Mouse (Mus musculus) neural tube, embryonic 13.5 days (tissue): ENCODE data around the gene Zcwpw1. TPM values are rescaled to one million over a fixed set of nuclear protein-coding genes. Genes with fewer than 3 reads are reported as not detected.
A peak's percentile ranks its signal among the peaks of the same experiment; 100 is the strongest.
"Not testable (repeated sequence)": the region's sequence is repeated elsewhere in the genome, so short reads cannot be mapped to it uniquely, and the experiment has no call there.

Experiments
- ATAC-seq: fragments of 200-750 bp; cut with Nextera tagmentation; 2 replicates; pipeline ENCODE4 v1.8.0; 2017; ENCODE audit warnings: low read depth, mild to moderate bottlenecking, moderate TSS enrichment, moderate library complexity
- H3K27ac ChIP-seq: fragments of 300-500 bp; sonication (generic); replicated peaks from 2 replicates; pipeline ENCODE4 v1.5.1; 2015; ENCODE audit warnings: moderate library complexity, mild to moderate bottlenecking, inconsistent platforms
- H3K27me3 ChIP-seq: fragments of 300-500 bp; sonication (generic); 2 replicates; pipeline ENCODE4 v1.6.1; 2015; ENCODE audit warnings: mild to moderate bottlenecking, inconsistent platforms
- H3K36me3 ChIP-seq: fragments of 300-500 bp; sonication (generic); 2 replicates; pipeline ENCODE4 v1.6.1; 2015; ENCODE audit warnings: mild to moderate bottlenecking, inconsistent platforms
- H3K4me1 ChIP-seq: fragments of 300-500 bp; sonication (generic); replicated peaks from 2 replicates; pipeline ENCODE4 v1.6.1; 2015; ENCODE audit warnings: inconsistent platforms
- H3K4me2 ChIP-seq: fragments of 300-500 bp; sonication (generic); 2 replicates; pipeline ENCODE4 v1.6.1; 2015; ENCODE audit warnings: inconsistent platforms, mild to moderate bottlenecking, moderate library complexity
- H3K4me3 ChIP-seq: fragments of 300-500 bp; sonication (generic); 2 replicates; pipeline ENCODE4 v1.5.1; 2015; ENCODE audit warnings: mild to moderate bottlenecking, inconsistent platforms
- H3K9ac ChIP-seq: fragments of 300-500 bp; sonication (generic); 2 replicates; pipeline ENCODE4 v1.6.1; 2015; ENCODE audit warnings: moderate library complexity, mild to moderate bottlenecking, inconsistent platforms
- H3K9me3 ChIP-seq: fragments of 300-500 bp; sonication (generic); 2 replicates; pipeline ENCODE4 v1.6.1; 2016; ENCODE audit warnings: inconsistent platforms
- WGBS: fragments of 180-500 bp; shearing (Covaris S2); methylation state at CpG from one replicate; pipeline ENCODE4 v1.1.7; 2015; 5-methylcytosine and 5-hydroxymethylcytosine counted together
- polyA plus RNA-seq: library from polyadenylated mRNA; unstranded; fragments of >200 nt; fragmentation: Nextera tagmentation; extraction: Ambion mirVana; gene quantifications from 2 replicates; pipeline ENCODE4 v1.2.1, GENCODE M21; 2015

Zcwpw1 gene
- polyA plus RNA-seq, 1 experiment from 2014 or later, result 10.4 TPM

DNA sequence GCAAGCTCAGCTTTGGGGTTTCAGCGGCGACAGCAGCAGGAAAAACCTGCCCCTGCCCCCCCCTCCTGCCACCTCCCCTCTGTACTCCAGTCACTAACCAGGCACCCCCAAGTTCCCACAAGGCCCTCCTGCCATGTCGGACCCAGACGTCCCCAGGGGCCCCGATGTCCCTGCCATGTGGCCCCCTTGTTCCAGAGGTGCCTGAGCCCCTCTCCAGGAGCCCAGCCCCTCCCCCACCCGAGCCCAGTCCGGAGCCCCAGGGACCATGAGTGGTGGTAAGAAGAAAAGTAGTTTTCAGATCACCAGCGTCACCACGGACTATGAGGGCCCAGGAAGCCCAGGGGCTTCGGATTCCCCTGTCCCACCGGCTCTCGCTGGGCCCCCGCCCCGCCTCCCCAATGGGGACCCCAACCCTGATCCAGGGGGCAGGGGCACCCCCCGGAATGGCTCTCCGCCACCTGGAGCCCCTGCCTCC is 40.7 kb upstream of the Zcwpw1 start:
- Histone ChIP-seq H3K9ac (peak overlapping the region; percentile 72), H3K36me3 (peaks cover 10% of the 10 kb centered on the region), H3K27ac (peak overlapping the region; percentile 93), H3K4me1 (peaks cover 47% of the 10 kb centered on the region), H3K27me3 (no peaks in the 10 kb centered on the region), H3K4me2 (peak overlapping the region; percentile 99), H3K9me3 (no peaks in the 10 kb centered on the region), H3K4me3 (peak overlapping the region; percentile 66)
- ATAC-seq, result peak; percentile 6; the same call in 1 of the 2 replicates
- WGBS, result 2% methylated on average over 16 of the region's 16 CpGs

DNA sequence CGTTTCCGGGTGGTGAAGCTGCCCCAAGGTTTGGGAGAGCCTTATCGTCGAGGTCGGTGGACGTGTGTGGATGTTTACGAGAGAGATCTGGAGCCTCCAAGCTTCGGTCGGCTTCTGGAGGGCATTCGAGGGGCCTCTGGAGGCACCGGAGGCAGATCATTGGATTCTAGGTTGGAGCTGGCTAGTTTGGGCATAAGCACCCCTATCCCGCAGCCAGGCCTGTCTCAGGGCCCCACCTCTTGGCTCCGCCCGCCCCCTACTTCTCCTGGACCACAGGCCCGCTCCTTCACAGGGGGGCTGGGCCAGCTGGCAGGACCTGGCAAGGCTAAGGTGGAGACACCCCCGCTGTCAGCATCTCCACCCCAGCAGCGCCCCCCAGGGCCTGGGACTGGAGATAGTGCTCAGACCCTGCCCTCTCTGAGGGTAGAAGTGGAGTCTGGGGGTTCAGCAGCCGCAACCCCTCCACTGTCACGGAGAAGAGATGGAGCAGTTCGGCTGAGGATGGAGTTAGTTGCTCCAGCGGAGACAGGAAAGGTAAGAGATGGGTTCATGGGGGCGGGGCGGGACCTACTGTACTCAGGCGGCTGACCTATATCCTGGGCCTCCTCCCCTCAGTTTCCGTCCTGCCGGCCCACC is 40.2 kb upstream of the Zcwpw1 start:
- Histone ChIP-seq H3K27me3 (no peaks in the 10 kb centered on the region), H3K4me3 (peak overlapping the region; percentile 66), H3K27ac (peak overlapping the region; percentile 93), H3K4me2 (peak overlapping the region; percentile 99), H3K9me3 (no peaks in the 10 kb centered on the region), H3K4me1 (peaks cover 45% of the 10 kb centered on the region), H3K36me3 (peaks cover 16% of the 10 kb centered on the region), H3K9ac (peak overlapping the region; percentile 72)
- ATAC-seq, result peak; percentile 5; the same call in 1 of the 2 replicates
- WGBS, result 4% methylated on average over 26 of the region's 26 CpGs

DNA sequence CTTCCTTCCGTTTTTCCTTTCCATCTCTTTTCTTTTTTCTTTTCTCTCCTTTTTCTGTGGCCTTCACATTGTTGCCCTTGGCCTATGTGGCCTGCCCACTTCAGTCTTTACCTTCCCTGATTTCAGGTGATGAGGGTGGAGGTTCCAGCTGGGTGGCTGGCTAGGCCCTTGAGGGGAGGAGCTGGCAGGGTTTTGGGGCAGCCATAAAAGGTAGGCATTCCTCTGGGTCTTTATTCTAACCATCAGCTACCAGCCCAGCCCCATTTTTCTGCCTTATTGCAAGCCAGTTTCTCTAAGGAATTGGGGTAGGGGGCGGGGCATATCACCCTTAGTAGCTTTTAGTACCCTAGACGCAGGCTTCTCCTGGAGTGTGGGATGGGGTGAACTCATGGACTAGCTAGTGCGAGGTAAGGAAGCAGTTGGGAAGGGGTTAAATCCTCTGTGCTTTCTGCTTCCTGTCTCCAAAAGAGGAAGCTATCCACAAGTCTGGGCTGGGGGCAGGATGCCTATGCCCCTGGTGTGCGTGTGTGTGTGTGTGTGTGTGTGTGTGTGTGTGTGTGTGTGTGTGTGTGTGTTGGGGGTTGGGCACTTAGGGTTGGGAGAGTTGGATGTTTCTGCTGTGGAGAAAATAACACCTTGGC is 39.3 kb upstream of the Zcwpw1 start:
- ATAC-seq, result no peak
- Histone ChIP-seq H3K27ac (peak overlapping the region; percentile 93), H3K4me2 (peak overlapping the region; percentile 99), H3K4me3 (peak overlapping the region; percentile 66), H3K9me3 (no peaks in the 10 kb centered on the region), H3K9ac (peak overlapping the region; percentile 72), H3K36me3 (peaks cover 23% of the 10 kb centered on the region), H3K4me1 (peaks cover 45% of the 10 kb centered on the region), H3K27me3 (no peaks in the 10 kb centered on the region)
- 25% methylated on average over 5 of the region's 5 CpGs for WGBS

DNA sequence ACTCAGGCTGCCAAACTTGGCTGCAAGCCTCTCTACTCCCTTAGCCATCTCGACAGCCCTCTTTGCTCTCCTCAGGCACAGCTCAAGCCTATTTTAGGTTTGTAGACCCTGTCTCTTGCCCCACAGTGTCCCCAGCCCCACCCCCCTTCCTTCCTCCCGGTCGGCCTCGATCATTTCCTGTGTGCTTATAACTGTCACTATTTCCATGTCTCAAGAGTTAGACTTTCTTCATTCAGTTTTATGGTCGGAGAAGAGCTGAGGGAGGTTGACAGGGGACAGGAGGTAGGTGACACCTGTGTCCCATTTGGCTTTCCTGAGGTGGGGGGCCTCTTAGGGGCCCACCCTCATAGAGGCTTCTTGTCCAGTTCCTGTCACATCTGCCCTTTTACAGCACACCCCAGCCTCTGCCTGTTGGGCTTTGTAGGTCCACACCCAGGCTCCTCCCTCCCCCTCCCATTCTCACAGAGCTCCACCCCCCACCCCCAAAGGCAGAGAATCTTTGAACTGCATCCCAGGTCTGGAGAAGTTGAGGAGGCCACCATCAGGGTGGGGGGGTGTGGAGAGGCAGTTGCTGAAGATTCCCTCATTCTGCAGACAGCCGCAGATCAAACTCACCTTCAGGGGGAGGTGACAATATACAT is 38.3 kb upstream of the Zcwpw1 start:
- 65% methylated on average over 6 of the region's 6 CpGs for WGBS
- Histone ChIP-seq H3K9me3 (no peaks in the 10 kb centered on the region), H3K27ac (0 out of 2 replicates have a peak overlapping the region, but pooled peaks have one; percentile 93), H3K4me3 (0 out of 2 replicates have a peak overlapping the region, but pooled peaks have one; percentile 66), H3K4me1 (peaks cover 45% of the 10 kb centered on the region), H3K36me3 (peaks cover 32% of the 10 kb centered on the region), H3K4me2 (peak overlapping the region; percentile 99), H3K9ac (0 out of 2 replicates have a peak overlapping the region, but pooled peaks have one; percentile 72), H3K27me3 (no peaks in the 10 kb centered on the region)
- no peak for ATAC-seq

DNA sequence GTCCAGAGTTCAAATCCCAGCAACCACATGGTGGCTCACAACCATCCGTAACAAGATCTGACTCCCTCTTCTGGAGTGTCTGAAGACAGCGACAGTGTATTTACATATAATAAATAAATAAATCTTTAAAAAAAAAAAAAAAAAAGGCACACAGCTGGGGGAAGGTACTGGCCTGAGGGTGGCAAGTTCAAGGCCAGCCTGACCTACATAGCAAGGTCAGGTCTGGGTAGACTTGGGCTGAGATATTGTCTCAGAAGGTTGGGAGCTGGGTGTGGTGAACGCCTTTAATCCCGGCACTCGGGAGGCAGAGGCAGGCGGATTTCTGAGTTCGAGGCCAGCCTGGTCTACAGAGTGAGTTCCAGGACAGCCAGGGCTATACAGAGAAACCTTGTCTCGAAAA is 37.4 kb upstream of the Zcwpw1 start:
- not testable (repeated sequence) for H3K27me3 ChIP-seq, ATAC-seq, H3K9me3 ChIP-seq, H3K27ac ChIP-seq, H3K4me2 ChIP-seq, H3K9ac ChIP-seq, H3K4me3 ChIP-seq
- H3K4me1 ChIP-seq, result peaks cover 39% of the 10 kb centered on the region
- H3K36me3 ChIP-seq, result peaks cover 32% of the 10 kb centered on the region
- 90% methylated on average over 8 of the region's 8 CpGs for WGBS

DNA sequence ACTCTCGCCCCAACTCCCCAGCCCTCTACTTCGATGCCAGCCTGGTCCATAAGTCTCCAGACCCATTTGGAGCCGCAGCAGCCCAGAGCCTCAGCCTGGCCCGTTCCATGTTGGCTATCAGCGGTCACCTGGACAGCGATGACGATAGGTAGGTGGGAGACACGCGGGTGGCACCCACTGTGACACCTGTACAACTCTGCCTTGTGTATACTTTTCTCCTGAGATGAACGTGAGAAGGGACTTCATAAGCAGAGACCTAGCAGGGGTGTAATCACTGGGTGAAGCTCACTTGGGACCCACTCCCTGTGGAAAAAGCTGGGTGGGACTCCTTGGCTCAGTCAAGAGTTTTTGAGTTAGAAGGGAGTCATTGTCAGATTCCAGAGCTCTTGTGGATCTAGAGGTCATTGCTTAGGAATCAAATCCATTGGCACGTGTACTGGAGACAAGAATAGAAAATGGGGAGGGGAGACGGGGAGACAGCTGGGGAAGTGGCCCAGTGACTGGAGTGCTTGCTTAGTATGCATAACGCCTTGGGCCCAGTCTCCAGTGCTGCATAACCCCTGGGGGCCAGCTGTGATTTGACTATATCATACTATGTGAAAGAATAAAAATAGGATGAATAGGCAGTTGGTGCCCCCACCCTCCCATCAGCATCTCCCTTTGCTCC is 36.2 kb upstream of the Zcwpw1 start:
- no peak overlapping the region for H3K27ac ChIP-seq
- no peaks in the 10 kb centered on the region for H3K27me3 ChIP-seq
- 95% methylated on average over 13 of the region's 13 CpGs for WGBS
- peaks cover 41% of the 10 kb centered on the region for H3K4me1 ChIP-seq
- H3K36me3 ChIP-seq, result peaks cover 39% of the 10 kb centered on the region
- ATAC-seq, result no peak
- H3K4me2 ChIP-seq, result no peak overlapping the region
- H3K4me3 ChIP-seq, result no peak overlapping the region
- no peak overlapping the region for H3K9ac ChIP-seq
- no peaks in the 10 kb centered on the region for H3K9me3 ChIP-seq

DNA sequence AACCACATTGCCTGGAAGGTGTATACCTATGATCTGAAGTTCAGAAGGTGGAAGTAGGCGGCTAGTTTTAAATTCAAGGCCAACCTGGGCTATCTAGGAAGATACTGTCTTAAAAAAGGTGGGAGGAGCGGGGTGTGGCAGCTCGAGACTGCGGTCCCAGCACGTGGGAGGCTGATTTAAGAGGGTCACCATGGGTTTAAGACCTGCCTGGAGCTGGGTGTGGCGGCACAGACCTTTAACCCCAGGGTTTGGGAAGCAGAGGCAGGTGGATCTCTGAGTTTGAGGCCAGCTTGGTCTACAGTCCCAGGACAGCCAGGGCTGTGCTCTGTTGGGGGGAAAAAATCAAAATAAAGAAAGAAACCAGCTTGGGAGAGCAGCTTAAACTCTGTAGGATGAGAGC is 35.6 kb upstream of the Zcwpw1 start:
- no peak for ATAC-seq
- H3K36me3 ChIP-seq, result peaks cover 39% of the 10 kb centered on the region
- H3K27me3 ChIP-seq, result no peaks in the 10 kb centered on the region
- no peak overlapping the region for H3K4me3 ChIP-seq
- no peak overlapping the region for H3K27ac ChIP-seq
- peaks cover 39% of the 10 kb centered on the region for H3K4me1 ChIP-seq
- no peak overlapping the region for H3K4me2 ChIP-seq
- no peak overlapping the region for H3K9ac ChIP-seq
- 90% methylated on average over 6 of the region's 6 CpGs for WGBS
- no peaks in the 10 kb centered on the region for H3K9me3 ChIP-seq

DNA sequence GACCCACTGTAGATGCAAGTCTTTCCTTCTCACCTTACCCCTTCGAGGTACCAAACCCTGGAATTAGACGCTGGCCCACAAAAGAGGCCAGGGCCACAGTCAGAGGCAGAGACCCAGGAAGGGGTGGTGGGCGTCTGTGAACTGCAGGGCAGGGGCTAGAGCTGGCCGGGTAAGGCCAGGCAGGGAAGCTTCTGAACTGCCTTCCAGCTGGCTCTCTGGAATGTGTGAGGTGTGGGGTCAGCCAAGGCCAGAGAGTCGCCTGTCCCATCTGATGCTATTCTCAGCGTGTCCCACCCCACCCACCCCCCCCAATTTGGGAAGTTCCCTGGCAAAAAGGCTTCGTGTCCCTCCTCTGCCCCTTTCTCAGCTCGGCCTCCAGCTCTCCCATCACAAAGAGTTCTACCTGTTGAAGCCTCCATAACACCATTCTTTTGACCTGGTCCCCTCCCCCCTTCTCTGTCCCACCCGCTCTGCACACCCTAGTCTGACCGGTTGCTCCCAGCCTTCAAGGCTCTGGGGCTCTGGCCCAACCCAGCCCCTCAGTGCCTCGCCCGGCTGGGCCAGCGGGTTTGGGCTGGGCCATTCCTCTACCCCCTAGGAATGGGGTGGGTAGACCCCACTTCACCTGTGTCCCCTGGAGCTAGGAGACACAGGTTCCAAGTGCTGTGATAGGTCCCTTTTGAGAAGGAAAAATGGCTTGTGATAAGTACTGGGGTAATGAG is 34.3 kb upstream of the Zcwpw1 start:
- Histone ChIP-seq H3K27ac (no peak overlapping the region), H3K4me2 (no peak overlapping the region), H3K9ac (no peak overlapping the region), H3K9me3 (no peaks in the 10 kb centered on the region), H3K4me1 (peaks cover 39% of the 10 kb centered on the region), H3K36me3 (peaks cover 39% of the 10 kb centered on the region), H3K4me3 (no peak overlapping the region), H3K27me3 (no peaks in the 10 kb centered on the region)
- 82% methylated on average over 13 of the region's 13 CpGs for WGBS
- no peak for ATAC-seq

DNA sequence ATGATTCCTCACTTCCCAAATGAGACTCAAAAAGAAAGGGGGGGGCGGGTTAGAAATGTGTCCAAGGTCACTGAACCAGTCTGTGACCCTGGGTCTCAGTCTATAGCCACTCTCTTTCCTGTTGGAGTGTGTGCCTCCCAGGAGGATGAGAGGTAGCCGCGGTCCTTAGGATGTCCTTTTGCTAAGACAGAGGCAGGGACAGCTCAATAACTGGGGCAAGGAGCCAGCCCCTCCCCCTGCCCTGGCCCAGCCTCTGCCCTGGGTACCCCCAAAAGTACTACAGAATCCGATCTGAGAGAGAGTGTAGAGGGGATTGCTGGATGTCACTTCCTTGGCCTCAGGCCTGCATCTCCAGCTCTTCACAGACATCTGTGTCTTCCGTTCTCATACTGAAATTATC is 32.2 kb upstream of the Zcwpw1 start:
- Histone ChIP-seq H3K36me3 (peaks cover 46% of the 10 kb centered on the region), H3K4me1 (peaks cover 40% of the 10 kb centered on the region), H3K27ac (no peak overlapping the region)

DNA sequence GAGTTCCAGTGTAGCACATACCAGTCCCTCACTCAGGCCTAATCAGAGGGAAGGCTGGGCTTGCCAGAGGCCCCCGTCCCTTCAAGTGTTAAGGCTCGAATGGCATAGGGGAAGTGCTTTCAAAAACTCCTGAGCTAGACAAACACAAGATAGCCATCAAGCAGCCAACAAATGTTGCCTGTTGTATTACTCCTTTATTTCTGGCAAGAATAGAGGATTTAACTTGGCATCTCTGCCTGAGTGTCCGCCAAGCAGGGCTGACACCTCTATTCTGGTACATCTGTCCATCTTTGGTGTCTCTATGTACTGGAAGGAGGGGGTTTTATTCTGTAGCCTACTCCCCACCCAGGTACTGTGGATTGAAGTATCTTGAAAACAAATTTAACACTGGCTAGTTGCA is 31.5 kb upstream of the Zcwpw1 start:
- Histone ChIP-seq H3K36me3 (peaks cover 43% of the 10 kb centered on the region), H3K4me2 (no peak overlapping the region), H3K27ac (no peak overlapping the region), H3K4me1 (peaks cover 43% of the 10 kb centered on the region), H3K27me3 (no peaks in the 10 kb centered on the region), H3K9ac (no peak overlapping the region), H3K9me3 (no peaks in the 10 kb centered on the region), H3K4me3 (no peak overlapping the region)
- ATAC-seq, result no peak
- 81% methylated on average over 3 of the region's 3 CpGs for WGBS

More for the DNA sequence above, 32.2 kb upstream of the Zcwpw1 start:
- Histone ChIP-seq H3K4me2 (no peak overlapping the region), H3K27me3 (no peaks in the 10 kb centered on the region), H3K9ac (no peak overlapping the region), H3K9me3 (no peaks in the 10 kb centered on the region), H3K4me3 (no peak overlapping the region)
- ATAC-seq, result no peak
- WGBS, result 85% methylated on average over 5 of the region's 5 CpGs

DNA sequence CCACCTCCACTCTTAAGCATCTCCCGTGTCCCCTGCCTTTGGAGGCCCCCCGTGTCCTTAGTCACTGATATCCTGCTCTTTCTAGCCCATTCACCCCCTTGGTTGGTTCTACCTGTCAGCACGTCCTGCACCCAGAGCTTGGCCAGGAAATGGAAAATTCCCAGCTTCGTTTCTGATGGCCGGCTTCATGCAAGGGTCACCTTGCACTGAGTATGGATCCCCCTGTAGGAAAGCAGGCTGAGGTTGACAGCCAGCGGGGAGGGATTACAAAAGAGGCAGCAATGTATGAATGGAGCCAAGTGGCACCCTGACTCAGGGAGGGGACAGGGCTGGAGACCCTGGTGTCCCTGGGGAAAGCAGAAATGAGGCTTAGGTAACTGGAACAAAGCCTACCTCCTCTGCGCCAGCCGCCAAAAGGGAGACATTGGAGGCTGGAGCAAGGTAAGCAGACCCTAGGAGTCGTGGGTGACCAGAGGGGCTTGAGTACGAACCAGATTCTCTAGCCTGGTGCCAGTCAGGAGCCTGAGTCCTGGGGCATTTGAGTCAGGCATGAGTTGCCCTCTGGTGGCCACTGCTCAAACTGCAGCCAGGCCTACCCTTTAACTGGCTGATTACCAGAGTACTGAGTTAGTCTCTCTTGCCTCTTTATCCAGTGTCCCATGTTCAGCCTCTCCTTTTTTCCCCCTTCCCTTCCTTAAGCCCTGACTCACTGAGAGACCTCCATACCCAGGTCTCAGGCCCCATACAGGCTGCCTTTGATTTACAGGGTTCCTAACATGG is 30.5 kb upstream of the Zcwpw1 start:
- 47% methylated on average over 10 of the region's 10 CpGs for WGBS
- Histone ChIP-seq H3K27ac (peak overlapping the region; percentile 81), H3K36me3 (peaks cover 34% of the 10 kb centered on the region)

More for the DNA sequence above, 30.5 kb upstream of the Zcwpw1 start:
- peak; percentile 38 for ATAC-seq
- Histone ChIP-seq H3K27me3 (no peaks in the 10 kb centered on the region), H3K9ac (no peak overlapping the region), H3K4me2 (no peak overlapping the region), H3K9me3 (no peaks in the 10 kb centered on the region), H3K4me3 (no peak overlapping the region), H3K4me1 (peaks cover 43% of the 10 kb centered on the region)
